Mouse (Mus musculus) layer of hippocampus, postnatal 36 days (tissue): Measurements from ENCODE around the gene Bmp6. TPM values are rescaled to one million over a fixed set of nuclear protein-coding genes. Genes with fewer than 3 reads are reported as not detected.

Experiments used
- DNase-seq, 2 experiments: peaks; one replicate each; pipeline ENCODE4 v3.0.0; 2022
- total RNA-seq, 2 experiments: library from RNA; stranded (reverse); gene quantifications; 2 replicates each; pipeline ENCODE4 v1.2.3; 2021

Gene Bmp6
- total RNA-seq, 2 experiments from 2014 or later: 3.0 to 6.4 TPM

DNA sequence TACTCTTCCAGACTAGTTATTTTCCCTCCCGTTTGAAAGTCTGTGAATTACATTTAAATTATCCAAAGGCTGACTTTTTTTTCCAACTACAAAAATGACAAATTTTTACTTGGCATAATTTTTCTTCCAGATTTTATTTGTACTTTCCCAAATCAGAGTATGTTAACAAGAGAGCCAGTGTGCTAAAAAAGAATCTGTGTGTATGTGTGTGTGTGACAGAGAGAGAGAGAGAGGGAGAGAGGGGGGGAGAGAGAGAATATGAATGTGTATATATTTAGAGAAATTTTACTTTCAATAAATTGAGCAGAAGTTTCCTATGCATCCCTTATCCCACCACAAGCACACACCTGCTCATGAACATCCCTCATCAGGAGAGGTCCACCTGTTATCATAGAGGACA lies 9.4 kb downstream of the Bmp6 start:
- DNase-seq: no peak

- DNase-seq: no peak
Observed at GRCm38 (mm10) chr13:38359045-38359444, 14.1 kb downstream of the Bmp6 start.

GRCm38 (mm10) chr13:38362751-38363150 lies 17.8 kb downstream of the Bmp6 start:
- no peak for DNase-seq

DNA sequence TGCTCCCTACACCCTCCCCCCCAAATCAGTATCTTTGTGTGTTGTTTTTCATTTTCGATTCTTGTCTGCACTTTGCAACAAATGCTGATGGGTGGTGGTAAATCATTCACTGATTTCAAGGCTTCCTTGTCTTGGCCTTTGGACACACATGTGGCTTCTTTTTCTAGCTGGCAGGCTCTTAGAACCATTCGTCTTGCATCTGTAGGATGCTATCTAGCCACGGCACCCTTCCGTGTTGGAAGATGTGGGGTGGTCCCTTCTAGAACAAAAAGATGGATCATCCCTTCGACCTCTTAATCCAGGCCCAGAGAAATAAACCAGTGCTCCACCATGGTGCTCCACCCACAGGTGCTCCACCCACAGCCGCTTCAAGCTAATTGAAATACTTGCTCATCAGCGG lies 19.0 kb downstream of the Bmp6 start:
- DNase-seq: no peak

GRCm38 (mm10) chr13:38369624-38370023 lies 24.7 kb downstream of the Bmp6 start:
- no peak for DNase-seq

DNA sequence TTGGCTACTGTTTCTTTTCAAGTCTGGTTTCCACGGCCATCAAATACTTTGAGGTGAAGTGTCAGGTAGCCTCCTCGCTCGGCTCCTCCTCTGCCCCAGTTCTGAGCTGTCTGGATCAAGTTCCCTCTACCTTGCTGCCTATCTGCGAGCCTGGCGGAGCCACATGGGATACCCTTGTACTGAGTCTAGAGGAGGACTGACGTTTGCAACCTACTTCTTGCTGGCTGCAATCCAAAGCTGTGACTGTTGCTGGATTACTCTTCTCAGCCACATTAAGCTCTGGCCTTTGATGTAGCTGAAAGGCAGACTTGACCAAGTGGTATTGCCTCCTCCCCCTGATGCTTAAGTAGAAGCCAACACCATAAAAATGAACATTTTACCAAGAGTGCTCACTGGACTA lies 31.2 kb downstream of the Bmp6 start:
- DNase-seq: no peak

DNA sequence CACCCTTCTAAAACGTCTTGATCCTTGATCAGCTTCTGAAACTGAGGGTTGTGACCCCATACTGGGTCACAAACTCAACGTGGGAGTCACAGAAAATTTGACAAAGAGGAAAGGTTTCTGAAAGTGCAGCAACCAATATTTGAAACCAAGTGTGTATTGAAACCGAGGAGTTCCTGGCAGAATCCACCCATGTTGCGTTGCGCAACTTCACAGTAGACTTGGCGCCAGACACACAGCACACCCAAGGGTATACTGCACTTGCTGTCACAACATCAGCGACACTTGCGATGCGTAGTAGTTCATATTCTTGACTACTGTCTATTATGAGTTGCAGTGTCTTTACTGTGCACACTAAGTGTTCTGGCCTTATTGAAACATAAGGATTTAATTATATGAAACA lies 32.4 kb downstream of the Bmp6 start:
- no peak for DNase-seq

GRCm38 (mm10) chr13:38379806-38380205 lies 34.9 kb downstream of the Bmp6 start:
- no peak for DNase-seq

DNA sequence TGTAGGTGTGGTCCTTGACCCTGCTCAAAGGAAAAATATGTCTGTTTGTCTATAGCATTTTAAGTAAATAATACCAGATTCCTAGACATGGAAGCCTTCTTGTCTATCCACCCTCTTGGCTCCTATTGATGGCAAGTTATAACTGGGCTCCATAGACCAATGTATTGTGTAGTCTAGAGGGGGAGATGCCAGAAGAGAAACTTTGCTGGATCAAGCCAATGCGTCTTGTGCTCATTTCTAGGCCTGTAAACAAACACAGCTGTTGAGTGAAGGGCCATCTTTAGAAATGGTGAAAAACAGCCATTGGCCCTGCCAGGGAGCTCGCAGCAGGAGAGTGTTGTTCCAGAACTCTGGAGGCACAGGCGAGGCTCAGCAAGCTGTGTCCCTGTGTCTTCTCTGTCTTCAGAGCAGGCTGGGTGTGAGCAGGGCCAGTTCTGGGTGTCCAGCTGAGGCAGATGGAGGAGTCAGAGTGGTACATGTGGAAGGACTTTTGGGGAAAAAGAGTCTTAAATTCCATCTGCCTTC lies 41.2 kb downstream of the Bmp6 start:
- no peak for DNase-seq

GRCm38 (mm10) chr13:38387453-38388040 lies 42.6 kb downstream of the Bmp6 start:
- DNase-seq: no peak

DNA sequence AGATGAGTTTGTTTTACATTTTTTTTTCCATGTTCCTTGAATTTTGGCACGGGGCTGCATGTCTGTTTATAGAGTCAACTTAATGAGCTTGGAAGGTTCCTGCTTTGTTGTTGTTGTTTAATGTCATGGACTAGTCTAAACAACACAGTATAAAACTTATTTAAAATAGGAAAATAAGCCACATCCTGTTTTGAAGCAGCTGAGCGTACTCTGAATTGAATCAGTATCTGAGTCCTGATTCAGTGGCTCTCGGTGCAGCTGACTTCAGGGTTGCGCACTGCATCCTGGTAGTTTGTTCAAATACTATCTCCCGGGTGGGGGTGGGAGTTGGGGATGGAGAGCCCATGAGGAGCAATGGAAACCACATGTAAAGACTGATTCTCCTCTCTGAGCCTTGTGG lies 48.5 kb downstream of the Bmp6 start:
- no peak for DNase-seq

GRCm38 (mm10) chr13:38395026-38395425 lies 50.1 kb downstream of the Bmp6 start:
- no peak for DNase-seq

GRCm38 (mm10) chr13:38397007-38397545 lies 52.2 kb downstream of the Bmp6 start:
- DNase-seq: no peak

DNA sequence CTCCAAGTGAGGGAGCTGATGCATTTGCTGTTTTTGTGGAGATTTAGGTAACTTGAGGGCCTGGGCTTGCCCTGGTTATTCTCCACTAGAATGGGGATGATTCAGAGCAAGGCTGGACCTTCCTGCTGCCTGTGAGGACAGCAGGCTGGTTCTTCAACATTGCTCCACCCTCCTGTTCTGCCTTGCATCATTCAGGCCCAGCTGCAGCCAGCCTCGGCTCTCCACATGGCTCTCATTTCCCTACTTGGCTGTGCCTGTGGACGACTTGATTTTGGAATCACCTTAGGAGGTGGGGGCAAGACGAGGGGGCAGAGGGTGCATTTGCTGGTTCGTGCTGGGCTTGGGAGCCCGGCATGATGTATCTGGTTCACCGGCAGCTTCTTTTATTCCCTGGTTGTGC lies 53.8 kb downstream of the Bmp6 start:
- no peak for DNase-seq

DNA sequence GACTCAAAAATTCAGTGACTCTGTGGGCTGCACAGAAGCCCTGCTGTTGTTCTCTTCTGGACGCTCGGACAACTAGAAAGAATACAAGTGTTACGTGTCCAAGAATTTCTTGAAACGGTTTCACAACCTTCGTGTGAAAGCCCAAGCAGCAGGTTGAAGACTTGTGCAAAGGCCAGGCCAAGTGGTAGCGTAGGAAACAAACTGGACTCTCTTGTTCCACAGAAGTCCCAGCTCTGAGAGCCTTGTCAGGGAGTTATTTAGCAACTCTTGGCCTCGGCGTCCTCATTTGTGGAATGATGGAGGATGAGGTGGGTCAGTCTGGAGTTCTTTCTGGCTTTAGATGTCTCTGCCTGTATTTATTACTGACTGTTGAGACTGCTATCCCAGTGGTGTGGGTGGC lies 55.8 kb downstream of the Bmp6 start:
- DNase-seq: no peak

- no peak for DNase-seq
Observed at GRCm38 (mm10) chr13:38407611-38408315, 62.9 kb downstream of the Bmp6 start.

GRCm38 (mm10) chr13:38408636-38409035 lies 63.7 kb downstream of the Bmp6 start:
- no peak for DNase-seq

GRCm38 (mm10) chr13:38410322-38410865 lies 65.5 kb downstream of the Bmp6 start:
- peak; percentile 64 to 73 for DNase-seq

- no peak for DNase-seq
Observed at GRCm38 (mm10) chr13:38419781-38420180, 74.9 kb downstream of the Bmp6 start.

DNA sequence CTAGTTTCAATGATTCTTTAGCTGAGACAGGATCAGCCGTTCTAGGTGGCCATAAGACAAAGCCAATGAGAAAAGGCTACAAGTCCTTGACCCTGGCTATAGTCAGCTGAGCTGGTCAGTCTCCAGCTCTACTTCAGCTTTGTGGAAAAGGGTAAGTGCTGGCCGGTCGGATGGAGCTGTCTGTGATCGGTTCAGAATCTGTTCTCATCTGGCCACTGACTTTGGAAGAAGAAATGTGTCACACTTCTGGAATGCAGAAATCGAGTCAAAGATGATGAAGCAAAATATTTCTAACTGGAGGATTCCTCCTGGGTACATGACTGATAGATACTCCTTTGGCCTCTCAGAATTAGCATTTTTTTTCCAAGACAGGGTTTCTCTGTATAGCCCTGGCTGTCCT lies 77.6 kb downstream of the Bmp6 start:
- no peak for DNase-seq

DNA sequence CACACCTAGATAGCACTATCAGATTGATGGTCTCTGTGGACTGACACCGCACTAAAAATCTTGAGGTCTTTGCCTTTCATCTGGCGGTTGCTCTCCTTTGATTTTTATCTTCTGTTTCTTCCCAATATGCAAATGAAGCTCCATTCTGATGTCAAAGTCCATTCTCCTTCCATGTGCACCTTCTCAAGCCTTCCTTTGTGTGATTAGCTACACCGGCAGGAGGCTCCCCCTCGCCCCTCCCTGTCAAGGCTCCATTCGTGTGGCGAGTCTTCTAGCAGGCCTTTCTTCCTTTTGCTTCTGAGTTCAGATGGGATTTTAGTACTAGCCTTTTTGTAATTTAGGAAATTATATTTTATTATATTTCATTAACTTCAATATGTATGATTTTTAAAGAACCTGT lies 80.4 kb downstream of the Bmp6 start:
- DNase-seq: no peak

- DNase-seq: no peak
Observed at GRCm38 (mm10) chr13:38429671-38430070, 84.8 kb downstream of the Bmp6 start.

GRCm38 (mm10) chr13:38430075-38430474 lies 85.2 kb downstream of the Bmp6 start:
- DNase-seq: no peak

GRCm38 (mm10) chr13:38434831-38435230 lies 89.9 kb downstream of the Bmp6 start:
- no peak for DNase-seq
